Mouse (Mus musculus): ENCODE data around the gene Dbn1. TPM values are rescaled to one million over a fixed set of nuclear protein-coding genes. Genes with fewer than 3 reads are reported as not detected.

Dbn1 gene
- total RNA-seq, 2 experiments from 2014 or later = 53.7 to 58.2 TPM

Small RNAs within 50 kb of the gene (microRNA-seq; reads per million reads assigned to microRNA genes)
- gene Mir6943 = 1.4 to 2.1 reads per million in 2 experiments
- 2.4 to 8.7 reads per million in 2 experiments for gene Mir6944
- 0.47 to 2.1 reads per million in 2 experiments for gene Mir6945

Other genes with a start within 250 kb of the Dbn1 start
- gene Prelid1, start 167.6 kb downstream of the Dbn1 start, total RNA-seq (2021) = 100 to 1,000 TPM; 125 to 126 TPM
- 10 to 100 TPM; 40.0 to 40.2 TPM for gene Rab24, start 166.2 kb downstream of the Dbn1 start, total RNA-seq (2021)
- 1 to 10 TPM; 7.0 to 7.3 TPM for gene Mxd3, start 158.3 kb downstream of the Dbn1 start, total RNA-seq (2021)
- gene Lman2, start 125.3 kb downstream of the Dbn1 start, total RNA-seq (2021) = 10 to 100 TPM; 56.7 to 58.2 TPM
- gene Rgs14, start 118.4 kb downstream of the Dbn1 start, total RNA-seq (2021) = under 1 TPM; 0.60 to 0.74 TPM
- not detected for gene Slc34a1, start 89.9 kb downstream of the Dbn1 start, total RNA-seq (2021)
- not detected for gene Pfn3, start 72.9 kb downstream of the Dbn1 start, total RNA-seq (2021)
- not detected for gene F12, start 61.3 kb downstream of the Dbn1 start, total RNA-seq (2021)
- gene Grk6, start 43.0 kb downstream of the Dbn1 start, total RNA-seq (2021) = 10 to 100 TPM; 26.3 to 28.5 TPM
- 1 to 10 TPM; 1.7 to 1.8 TPM for gene Prr7, start 23.8 kb downstream of the Dbn1 start, total RNA-seq (2021)
- 10 to 100 TPM; 63.6 to 74.2 TPM for gene Pdlim7, start 25.6 kb upstream of the Dbn1 start, total RNA-seq (2021)
- gene Dok3, start 41.2 kb upstream of the Dbn1 start, total RNA-seq (2021) = 1 to 10 TPM; 1.7 to 1.8 TPM
- gene Ddx41, start 48.5 kb upstream of the Dbn1 start, total RNA-seq (2021) = 10 to 100 TPM; 17.5 to 18.2 TPM
- gene Fam193b, start 83.0 kb upstream of the Dbn1 start, total RNA-seq (2021) = 10 to 100 TPM; 22.8 to 24.2 TPM
- 100 to 1,000 TPM; 104 to 106 TPM for gene Tmed9, start 85.6 kb upstream of the Dbn1 start, total RNA-seq (2021)
- 10 to 100 TPM; 11.2 to 12.2 TPM for gene B4galt7, start 111.8 kb upstream of the Dbn1 start, total RNA-seq (2021)
- 10 to 100 TPM; 14.5 to 18.0 TPM for gene Caml, start 134.9 kb upstream of the Dbn1 start, total RNA-seq (2021)
- 10 to 100 TPM; 29.8 to 33.5 TPM for gene Ddx46, start 146.9 kb upstream of the Dbn1 start, total RNA-seq (2021)
- gene B230219D22Rik, start 205.0 kb upstream of the Dbn1 start, total RNA-seq (2021) = 10 to 100 TPM; 61.0 to 66.0 TPM
- 10 to 100 TPM; 39.4 to 39.9 TPM for gene Txndc15, start 226.5 kb upstream of the Dbn1 start, total RNA-seq (2021)
- gene Pcbd2, start 239.3 kb upstream of the Dbn1 start, total RNA-seq (2021) = 10 to 100 TPM; 40.4 to 43.0 TPM

Measured in heart, postnatal 10 days (tissue).